Mouse (Mus musculus): ENCODE results near the gene Cog4. TPM values are rescaled to one million over a fixed set of nuclear protein-coding genes. Genes with fewer than 3 reads are reported as not detected.

The Cog4 gene
- 40.9 and 43.1 TPM in 2 replicates for polyA plus RNA-seq (2012; rRNA removed)

DNA sequence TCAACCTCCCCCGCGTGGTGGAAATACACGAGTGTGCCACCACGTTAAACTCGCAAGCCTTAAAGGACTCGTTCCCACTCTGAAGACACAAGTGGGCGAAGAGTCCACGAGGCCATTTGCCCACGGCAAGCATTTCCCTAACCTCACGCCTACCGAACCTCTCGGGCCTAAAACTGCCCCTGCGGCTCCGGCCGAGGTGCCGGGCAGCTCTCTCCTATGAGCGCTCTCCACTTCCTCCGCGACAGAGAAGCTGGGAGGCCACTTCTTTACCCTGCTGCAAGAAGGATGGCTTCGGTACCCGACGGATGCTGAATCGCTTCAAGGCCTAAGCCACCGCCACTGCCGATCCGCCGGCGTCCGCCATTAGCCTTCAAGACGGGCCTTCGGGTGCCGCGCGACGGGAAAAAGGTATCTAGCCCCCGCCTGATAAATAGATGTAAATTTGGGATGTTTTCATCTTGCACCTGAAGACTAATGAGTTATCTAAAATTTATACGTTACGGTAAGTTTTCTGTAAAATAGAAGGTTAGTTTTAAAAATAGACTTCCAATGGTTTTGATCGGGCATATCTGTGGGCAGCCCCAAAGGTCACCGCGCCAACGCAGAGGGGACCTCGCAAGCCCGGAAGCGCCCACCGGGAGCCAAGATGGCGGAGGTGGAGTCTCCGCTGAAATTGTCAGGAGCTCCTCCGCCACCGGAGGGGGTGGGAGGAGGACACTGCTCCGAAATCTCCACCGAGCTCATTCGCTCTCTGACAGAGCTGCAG, at the start of gene Cog4, which contains the start of gene Sf3b3:
TSS of gene Cog4 (plus strand) at position 196 of the 766 bp plus-strand sequence.
TSS of gene Sf3b3 (minus strand) at position 383 of the 766 bp plus-strand sequence.
- DNase-seq (ENCODE audit: low spot score) = peak; percentile 80

DNA sequence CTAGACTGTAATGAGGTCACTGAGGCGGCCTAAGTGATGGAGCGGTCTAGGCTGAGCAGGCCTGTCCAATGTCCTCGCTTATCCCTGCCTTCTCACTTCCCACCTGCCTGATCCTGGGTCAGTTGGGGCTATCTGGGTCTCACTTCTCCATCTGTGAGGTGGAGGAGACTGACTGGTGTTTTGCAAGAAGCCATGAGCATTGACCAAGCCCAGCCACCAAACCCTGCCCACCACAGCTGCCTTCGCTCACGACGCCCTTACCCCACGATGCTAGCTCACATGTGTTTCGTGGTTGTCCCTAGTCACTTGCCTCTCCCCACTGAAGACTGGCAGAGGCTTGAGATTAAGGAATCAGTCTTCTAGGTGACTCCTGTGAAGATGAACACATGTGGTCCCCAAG, 49.3 kb upstream of the Cog4 start:
- DNase-seq (ENCODE audit: low spot score) = no peak

DNA sequence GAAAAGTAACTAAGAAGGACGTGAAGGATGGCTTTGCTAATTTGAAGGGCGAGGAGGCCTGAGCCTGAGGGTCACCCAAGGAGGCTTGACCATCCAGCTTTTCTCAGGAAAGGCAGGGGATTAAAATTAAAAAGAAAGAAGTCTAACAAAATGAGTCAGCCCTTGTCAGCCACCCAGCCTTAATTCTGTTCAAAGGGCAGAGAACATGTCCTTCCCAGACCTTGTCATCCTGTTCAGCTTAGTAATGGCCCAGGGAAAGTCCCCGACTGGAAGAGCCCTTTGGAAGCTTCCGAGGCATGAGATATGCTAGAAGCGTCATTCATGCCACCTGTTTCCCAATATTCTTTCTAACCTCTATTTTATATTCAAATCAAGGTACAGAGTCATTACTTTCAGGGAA, 43.4 kb upstream of the Cog4 start:
- no peak for DNase-seq (ENCODE audit: low spot score)

DNA sequence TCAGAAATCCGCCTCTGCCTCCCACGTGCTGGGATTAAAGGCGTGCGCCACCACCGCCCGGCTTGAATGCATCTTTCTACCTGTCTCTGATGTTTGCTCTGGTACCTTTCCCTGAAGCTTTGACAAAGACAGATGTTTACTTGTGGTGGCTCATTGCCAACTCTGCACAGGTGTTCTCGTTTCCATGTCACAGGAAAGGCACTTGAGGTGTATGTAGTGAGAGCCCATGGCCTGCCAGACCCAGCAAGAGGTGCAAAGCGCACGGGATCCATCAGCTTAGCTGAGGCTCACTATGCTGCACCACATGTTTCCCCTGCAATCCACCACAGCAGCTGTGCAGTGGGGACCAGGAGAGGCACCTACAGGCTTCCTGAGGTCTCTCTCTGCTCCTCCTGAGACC, 42.5 kb upstream of the Cog4 start:
- DNase-seq (ENCODE audit: low spot score) = no peak

DNA sequence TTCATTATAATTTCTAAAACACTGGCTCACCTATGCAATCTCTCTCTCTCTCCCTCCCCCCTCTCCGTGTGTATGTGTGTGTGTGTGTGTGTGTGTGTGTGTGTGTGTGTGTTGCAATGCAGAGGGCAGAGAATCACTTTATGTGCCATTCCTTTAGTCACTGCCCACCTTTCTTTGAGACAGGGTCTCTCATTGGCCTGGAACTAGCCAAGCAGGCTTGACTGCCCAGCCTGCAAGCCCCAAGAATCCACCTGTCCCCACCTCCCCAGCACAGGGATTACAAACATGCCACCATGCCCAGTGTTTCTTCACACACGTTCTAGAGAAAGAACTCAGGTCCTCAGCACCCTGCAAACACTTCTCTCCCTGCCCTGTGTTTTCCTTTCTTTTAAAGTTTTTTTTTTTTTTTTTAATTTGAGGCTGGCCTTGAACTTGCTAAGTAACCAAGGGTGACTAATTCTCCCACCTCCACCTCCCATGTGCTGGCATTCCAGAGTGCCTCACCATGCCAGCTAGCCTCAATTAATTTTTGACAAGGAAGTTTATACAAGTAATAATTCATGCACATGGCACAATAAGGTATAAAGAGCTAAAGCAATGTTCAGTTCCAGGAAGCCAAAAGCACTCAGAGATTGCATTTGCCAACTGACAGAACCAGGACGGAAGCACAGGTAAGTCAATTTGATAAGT, 41.4 kb upstream of the Cog4 start:
- no peak for DNase-seq (ENCODE audit: low spot score)

DNA sequence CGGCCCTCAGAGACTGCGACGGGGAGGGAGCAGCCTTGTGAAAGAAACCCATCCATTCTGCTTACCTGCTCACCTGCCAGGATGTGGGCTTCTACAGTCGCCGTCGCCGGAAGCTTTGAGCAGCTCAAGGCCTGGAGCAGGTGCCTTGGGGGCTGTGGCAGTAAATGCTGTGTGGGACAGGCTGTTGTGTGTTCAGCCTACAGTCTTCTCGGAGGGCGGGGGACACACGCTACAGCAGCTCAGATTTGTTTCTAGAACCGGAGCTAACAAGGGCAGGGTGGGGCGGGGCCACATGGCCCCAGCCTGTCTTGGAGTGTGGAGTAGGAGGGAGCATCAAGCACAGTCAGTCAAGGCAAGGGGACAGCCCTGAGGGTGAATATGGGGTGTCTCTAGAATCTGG, 40.7 kb upstream of the Cog4 start, which contains the start of gene Il34:
TSS of gene Il34 (minus strand) at position 256 of the 400 bp plus-strand sequence.
- DNase-seq (ENCODE audit: low spot score) = no peak

DNA sequence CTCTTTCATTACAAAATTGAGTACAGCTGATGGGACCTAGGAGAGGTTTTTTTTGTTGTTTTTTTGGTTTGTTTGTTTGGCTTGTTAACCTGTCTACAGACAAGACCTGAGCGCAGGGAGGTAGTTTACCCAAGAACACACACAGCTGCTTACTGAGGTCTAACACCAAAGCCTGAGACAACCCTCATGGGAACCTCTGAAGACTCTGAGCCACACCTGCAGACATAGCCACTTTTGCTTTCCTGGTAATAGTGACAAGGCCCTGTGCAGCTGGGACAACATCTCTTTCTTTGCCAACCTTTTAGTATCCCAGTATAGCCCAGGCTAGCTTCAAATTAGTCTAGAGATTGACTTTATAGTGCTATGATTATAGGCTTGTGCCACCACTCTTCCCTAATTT, 40.3 kb upstream of the Cog4 start:
- DNase-seq (ENCODE audit: low spot score) = no peak

DNA sequence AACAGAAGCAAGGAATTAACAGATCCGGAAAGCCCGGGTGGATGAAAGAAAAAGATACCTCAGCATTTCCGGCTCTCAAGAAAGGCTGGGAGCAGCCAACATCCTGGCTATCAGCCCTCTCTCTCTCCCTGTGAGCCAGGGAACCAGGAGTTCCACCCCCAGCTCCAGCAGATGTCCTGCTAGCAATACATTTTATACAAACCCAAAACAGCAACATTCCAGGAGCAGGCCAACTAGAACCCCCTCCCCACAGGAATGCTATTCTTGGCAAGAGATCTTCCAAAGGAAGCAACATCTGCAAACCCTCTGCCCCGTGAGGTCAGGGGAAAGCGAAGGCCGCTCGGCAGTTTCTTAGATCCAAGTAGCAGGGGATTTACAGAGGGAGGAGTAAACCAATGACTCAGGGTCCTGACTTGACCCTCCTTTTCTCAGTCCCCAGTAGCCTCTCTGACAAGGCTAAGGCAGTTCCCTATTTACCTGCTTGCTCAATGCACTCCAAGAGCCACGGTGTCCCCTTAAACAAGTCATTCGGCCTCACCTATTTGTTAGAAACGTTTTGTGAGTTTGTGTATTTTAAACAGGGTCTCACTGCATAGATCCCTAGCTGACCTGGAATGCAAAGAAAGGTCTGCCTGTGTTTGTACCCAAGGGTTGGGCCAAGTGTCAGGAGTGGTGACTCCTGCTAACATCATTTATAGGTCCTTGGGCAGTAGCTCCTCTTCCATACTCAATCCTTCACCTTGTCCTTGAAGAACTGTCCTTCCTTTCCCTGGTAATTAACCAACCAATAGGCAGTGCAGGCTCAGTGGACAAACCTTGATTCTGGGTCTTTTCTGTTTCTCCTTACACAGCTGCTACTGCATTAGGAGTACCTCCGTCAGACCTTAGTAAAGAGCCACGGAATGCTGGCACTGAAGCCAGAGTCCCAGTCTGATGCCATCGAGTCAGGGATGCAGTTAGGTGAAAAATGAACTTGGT, 37.6 kb upstream of the Cog4 start:
- no peak for DNase-seq (ENCODE audit: low spot score)

DNA sequence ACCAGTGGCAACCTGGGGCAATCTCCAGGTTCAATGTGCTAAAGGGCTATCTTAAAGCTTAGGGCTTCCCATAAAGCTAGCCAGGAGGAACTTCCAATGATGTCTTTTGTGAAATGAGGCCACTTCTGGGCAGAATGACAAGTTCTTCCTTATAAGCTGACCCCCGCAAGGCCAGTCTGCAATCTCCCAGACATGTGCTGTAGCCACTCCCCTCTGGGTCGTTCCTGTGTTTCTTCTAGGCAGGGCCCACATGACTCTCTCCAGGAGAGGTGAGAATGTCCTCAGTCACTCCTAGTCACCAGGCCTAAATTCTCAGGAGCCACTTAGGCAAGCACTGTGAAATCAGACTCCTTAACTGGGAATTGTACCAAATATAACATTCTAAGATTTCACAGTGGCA, 36.6 kb upstream of the Cog4 start:
- DNase-seq (ENCODE audit: low spot score) = no peak

DNA sequence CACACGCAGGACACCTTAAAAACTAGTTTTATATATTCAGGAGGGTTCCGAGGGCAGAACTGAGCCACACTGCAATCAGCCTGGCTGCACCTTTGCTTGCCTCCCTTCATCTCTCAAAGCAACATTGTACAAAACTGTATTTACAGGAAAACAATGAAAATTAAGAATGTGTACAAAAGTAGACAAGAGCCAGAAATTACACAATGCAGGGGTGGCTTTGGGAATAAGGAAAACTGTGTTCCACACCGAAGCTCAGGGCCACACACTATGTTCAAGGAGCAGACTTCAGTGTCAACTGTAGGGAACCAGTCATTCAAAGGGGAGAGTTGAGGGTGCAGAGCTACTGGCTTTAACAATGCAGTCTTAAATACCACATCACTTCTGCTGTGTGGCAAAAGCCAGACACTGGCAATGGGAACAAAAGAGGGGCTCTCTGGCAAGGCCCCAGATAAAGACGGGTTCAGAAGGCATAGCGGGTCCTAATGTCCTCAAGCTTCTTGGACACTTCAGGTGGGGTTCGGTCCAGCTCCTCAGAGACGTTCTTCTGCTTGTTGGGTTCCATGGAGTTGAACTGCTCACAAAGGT, 35.8 kb upstream of the Cog4 start:
- no peak for DNase-seq (ENCODE audit: low spot score)

DNA sequence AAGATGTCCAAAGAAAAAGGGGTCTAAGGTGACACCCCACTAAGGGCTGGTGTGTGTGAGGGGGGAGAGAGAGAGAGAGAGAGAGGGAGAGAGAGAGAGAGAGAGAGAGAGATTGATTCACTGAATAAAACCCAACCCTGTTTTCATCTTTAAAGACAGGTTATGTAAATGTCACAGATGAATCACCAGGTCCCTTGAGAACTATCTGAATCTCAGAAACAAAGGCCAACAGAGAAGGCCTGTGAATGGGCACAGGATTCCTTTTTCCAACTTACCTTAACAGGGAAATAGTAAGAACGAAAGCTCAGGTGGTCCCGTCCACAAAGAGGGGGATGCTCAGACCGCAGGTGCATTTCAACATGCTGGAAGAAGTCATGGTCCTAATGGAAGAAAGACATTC, 35.3 kb upstream of the Cog4 start:
- DNase-seq (ENCODE audit: low spot score) = no peak

DNA sequence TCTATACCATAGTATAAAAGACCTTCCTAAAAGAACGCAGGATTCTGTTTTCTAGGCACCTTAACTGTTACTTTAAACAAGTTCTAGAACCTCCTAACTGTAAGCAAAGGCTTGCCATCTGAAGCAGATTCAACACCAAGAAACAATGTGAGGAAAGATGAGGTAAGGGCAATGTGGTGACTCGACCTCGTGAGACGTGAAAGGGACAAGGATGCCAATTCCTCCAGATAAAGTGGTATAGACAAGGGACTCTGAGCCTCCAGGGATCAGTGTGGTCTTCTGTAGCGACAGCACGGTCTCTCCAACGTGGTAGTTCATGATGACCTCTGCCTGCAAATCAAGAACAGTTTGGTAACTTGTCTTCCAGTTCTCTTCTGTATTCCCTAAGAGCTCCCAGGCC, 34.6 kb upstream of the Cog4 start:
- DNase-seq (ENCODE audit: low spot score) = no peak

DNA sequence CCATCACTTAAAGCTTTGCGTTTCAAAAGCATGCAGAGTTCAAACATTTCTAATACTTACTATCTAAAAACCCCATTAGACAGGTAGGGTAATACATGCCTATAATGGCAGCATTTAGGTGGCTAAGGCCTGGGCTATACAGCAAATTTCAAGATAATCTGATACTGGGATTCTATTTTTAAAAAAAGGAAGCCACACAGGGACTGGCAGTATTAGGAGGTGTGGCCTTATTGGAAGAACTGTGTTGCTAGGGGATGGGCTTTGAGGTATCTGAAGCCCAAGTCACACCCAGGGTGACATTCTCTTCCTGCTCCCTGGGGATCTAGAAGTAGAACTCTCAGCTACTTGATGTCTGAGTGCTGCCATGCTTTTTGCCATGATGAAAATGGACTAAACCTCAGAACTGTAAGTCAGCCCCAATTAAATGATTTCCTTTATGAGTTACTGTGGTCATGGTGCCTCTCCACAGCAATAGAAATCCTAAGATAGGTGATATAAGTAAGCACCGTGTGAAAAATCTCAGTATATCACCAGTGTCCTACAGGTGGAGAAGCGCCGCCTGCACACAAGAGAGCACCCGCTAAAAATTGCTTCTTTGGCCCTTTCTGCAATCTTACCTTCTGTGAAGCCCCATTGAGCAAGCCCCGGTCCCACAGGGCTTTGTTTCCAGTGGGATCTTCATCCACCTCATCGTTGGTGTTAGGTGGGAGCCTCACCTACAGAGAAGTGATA, 33.9 kb upstream of the Cog4 start:
- no peak for DNase-seq (ENCODE audit: low spot score)

DNA sequence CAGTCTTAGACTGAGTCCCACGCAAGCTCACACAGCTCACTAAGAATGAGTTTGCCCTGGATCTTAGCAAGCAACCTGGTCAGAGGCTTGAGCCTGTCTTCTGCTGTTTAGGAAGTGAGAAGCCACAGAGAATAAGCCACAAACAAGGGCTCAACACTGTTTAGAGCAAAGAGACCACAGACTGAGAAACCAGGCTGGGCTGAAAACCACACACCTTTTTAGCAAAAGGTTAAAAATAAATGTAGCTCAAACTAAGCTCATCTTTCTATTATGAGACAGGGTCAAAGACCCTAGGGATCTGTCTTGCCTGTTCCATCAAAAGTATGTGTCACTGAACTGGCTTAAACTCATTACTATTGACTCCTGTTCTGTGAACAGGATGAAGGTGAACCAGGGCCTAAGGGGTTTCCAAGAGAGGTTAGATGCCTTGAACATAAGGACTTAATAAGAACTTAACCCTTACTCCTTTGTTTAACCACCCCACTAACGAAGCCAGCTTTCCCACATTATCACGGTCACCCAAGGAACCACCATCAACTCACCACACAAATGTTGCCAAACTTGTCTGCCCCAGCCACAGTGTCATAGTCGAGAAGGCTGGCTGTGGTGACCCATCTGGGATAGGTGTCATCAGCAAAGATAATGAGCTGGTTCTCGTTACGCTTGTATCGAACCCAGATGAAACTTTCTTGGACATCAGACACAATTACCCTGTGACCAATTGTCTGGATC, 33.2 kb upstream of the Cog4 start:
- no peak for DNase-seq (ENCODE audit: low spot score)

DNA sequence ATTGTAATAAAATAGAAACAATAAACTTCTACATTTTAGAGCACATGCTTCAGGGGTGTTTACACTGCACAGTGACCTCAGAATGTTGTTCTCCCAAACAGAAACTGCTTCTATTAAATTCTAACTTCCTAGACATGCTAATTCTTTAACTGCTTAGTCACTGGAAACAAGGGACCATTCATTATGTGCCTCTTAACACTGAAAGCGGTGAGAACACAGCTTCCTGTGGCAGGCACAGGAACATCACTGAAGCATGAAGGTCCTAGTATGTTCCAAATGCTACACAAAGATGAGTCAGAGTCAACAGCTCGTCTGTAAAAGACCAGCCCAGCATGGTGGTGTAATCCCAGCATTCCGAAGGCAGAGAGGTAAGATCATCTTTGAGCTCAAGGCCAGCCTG, 31.1 kb upstream of the Cog4 start:
- DNase-seq (ENCODE audit: low spot score) = no peak

DNA sequence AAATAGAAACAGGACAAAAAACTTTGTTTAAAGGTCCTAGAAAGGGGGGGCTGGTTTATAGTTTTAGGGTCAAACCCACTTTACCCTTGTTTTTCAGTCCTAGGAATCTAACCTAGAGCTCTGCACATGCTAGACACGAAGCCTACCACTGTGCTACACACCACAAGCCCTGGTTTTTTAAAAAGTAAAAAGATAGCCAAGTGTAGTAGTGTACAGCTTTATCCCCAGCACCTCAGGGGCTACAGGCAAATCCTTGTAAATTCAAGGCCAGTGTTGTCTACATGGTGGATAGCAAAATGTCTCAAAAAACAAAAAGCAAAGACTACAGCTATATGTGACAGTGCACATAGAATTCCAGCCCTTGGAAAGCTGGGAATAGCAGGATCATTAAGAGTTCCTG, 29.4 kb upstream of the Cog4 start:
- no peak for DNase-seq (ENCODE audit: low spot score)

DNA sequence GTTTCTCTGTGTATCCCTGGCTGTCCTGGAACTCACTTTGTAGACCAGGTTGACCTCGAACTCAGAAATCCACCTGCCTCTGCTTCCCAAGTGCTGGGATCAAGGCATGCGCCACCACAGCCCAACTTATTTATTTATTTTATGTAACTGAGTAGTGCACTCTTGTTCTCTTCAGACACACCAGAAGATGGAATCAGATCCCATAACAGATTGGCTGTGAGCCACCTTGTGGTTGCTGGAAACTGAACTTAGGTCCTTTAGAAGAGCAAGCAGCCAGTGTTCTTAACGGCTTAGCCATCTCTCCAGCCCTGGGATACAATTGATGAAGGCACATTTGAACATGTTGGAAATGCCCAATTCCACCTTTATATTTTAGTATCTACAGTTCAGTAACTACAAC, 27.8 kb upstream of the Cog4 start:
- no peak for DNase-seq (ENCODE audit: low spot score)

DNA sequence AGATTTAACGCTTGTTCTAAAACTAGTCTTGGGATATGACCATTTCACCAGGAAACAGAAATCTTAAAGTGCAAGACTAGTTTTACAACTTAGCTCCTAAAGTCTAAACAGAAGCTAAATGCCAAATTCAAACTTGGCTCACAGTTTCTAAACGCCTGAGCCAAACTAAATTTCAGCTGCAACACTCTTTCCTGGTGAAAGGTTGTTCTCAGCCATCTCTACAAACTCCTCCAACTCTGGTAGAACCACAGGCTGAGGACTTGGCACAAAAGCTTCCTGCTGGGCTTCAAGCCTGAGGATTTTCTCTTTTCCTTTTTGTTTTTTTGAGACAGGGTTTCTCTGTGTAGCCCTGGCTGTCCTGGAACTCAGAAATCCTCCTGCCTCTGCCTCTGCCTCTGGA, 26.1 kb upstream of the Cog4 start:
- no peak for DNase-seq (ENCODE audit: low spot score)

DNA sequence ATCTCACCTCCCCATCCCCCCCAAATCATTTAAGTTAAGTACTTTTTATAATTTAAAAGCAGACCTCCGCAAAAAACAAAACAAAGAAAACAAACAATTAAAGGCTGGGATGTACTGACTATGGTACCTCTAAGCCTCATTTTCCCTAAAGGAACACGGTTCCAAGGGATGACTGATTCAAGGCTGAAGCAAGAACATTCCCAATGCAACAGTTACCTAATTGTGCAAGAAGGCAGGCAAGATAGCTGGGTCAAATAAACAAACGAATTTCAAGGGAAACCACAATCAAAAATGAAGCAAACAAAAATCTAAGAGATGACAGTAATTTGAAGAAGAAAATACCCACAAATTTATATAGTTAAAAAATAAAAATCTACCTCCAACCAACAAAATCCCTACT, 24.4 kb upstream of the Cog4 start:
- no peak for DNase-seq (ENCODE audit: low spot score)

DNA sequence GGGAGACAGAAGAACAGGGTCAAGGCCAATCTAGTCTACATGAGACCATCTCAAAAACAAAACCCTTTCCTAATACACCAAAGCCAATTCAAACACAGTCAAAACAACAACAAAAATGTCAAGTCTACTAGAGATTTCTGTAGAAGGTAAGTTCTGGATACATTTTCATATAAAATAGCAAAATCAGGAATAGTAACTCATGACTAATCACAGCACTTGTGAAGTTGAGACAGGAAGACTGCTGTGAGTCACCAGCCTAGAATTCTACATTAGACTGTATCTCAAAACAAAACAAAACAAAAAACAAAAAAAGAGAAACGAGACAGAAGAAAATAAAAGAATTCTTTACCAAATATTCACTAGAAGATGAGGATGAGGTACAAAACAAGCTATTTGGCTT, 21.5 kb upstream of the Cog4 start:
- DNase-seq (ENCODE audit: low spot score) = no peak
